Mouse (Mus musculus): ENCODE results near the gene Olfr183. TPM values are rescaled to one million over a fixed set of nuclear protein-coding genes. Genes with fewer than 3 reads are reported as not detected.

The Olfr183 gene
- not detected in 4 replicates for total RNA-seq (2023)

GRCm38 (mm10) chr16:58995057-58995456 lies at the start of gene Olfr183:
Gene Olfr183, plus strand, starts transcription at chr16:58995357.

GRCm38 (mm10) chr16:59030191-59030590 lies 35.0 kb downstream of the Olfr183 start, which contains the start of gene Olfr186:
Gene Olfr186, minus strand, starts transcription at chr16:59030291.

GRCm38 (mm10) chr16:59039710-59040109 lies 44.6 kb downstream of the Olfr183 start, which contains the start of gene Olfr187:
Gene Olfr187, minus strand, starts transcription at chr16:59039767.

Other genes starting within 250 kb of the Olfr183 start
- not detected in 4 replicates for gene Olfr172, start 232.2 kb upstream of the Olfr183 start, total RNA-seq (2023)
- not detected in 4 replicates for gene Olfr173, start 195.1 kb upstream of the Olfr183 start, total RNA-seq (2023)
- not detected in 4 replicates for gene Olfr175-ps1, start 168.6 kb upstream of the Olfr183 start, total RNA-seq (2023)
- not detected in 4 replicates for gene Olfr177, start 120.6 kb upstream of the Olfr183 start, total RNA-seq (2023)
- not detected in 4 replicates for gene Olfr178, start 103.3 kb upstream of the Olfr183 start, total RNA-seq (2023)
- not detected in 4 replicates for gene Olfr181, start 66.6 kb upstream of the Olfr183 start, total RNA-seq (2023)
- gene Olfr180, start 66.0 kb upstream of the Olfr183 start, total RNA-seq (2023): not detected in 4 replicates
- gene Olfr186, start 34.9 kb downstream of the Olfr183 start, total RNA-seq (2023): not detected in 4 replicates
- gene Olfr187, start 44.4 kb downstream of the Olfr183 start, total RNA-seq (2023): not detected in 4 replicates
- not detected in 4 replicates for gene Olfr190, start 82.6 kb downstream of the Olfr183 start, total RNA-seq (2023)
- gene Olfr191, start 94.5 kb downstream of the Olfr183 start, total RNA-seq (2023): not detected in 4 replicates
- not detected in 4 replicates for gene Olfr193, start 116.5 kb downstream of the Olfr183 start, total RNA-seq (2023)
- not detected in 4 replicates for gene Olfr194, start 125.7 kb downstream of the Olfr183 start, total RNA-seq (2023)
- gene Olfr195, start 151.7 kb downstream of the Olfr183 start, total RNA-seq (2023): not detected in 4 replicates
- gene Olfr196, start 175.1 kb downstream of the Olfr183 start, total RNA-seq (2023): not detected in 4 replicates
- gene Olfr198, start 208.2 kb downstream of the Olfr183 start, total RNA-seq (2023): not detected in 4 replicates
- gene Olfr199, start 224.4 kb downstream of the Olfr183 start, total RNA-seq (2023): not detected in 4 replicates

Data from B cell, adult 62 days (primary cell).